7 mouse cellular contexts compared by ENCODE assay signal in the genomic region with DNA sequence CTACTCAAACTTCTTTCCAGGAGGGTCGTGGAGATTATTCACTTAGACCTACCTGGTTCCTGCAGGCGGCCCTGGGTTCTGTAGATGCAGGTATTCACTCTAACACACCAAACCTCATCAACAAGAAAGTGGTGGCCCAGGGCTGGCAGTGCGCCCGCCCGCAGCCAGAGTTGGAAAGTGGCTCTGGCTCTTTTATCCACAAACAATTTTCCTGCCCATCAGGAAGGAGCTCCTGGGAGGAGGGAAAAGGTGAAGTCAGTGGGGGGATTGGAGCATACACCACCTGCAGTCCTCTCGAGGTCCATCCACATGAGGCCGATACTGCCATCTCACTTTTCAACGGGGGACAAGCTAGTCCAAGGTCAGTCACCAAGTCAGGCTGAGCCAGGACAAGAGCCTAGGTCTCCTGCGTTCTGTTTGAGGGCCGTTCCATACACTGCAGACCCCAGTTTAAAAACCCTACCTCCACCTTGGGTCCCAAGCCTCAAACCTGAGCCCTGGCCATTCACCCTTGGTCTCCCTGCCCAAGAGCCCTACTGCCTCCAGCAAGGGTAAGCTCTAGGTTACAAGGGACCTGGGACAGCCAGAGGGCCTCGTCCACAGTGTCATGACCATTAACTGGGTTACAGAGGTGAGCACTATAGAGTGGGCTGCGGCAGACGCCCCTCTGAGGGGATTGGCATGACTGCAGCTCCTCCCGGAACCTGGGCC. TPM values are rescaled to one million over a fixed set of nuclear protein-coding genes. Genes with fewer than 3 reads are reported as not detected.
DNase-seq lines count a peak whose midpoint lies in the region; ATAC-seq and TF ChIP-seq lines count a peak whose summit lies in the region.

No protein-coding gene starts in this region.

- TF ChIP-seq RAD21 in CH12.LX (IDR thresholded peaks at IDR 0.05; ENCODE audit: low read depth, low read length): no peak

- in situ Hi-C loops in CH12.LX (cut with MboI; ENCODE audit: low pct_ligation_motif_present, low pct_unique_long_range_greater_than_20kb, low sequenced_read_pairs): no loop called here

- peak overlapping the region; percentile 64 for H3K4me2 ChIP-seq in CH12.LX (ENCODE audit: insufficient read depth, low read depth, poor library complexity, severe bottlenecking)
- peak overlapping the region; percentile 92 for H3K4me2 ChIP-seq in embryonic facial prominence, embryonic 15.5 days (replicated peaks)
- peak overlapping the region; percentile 95 for H3K4me2 ChIP-seq in limb, embryonic 11.5 days (ENCODE audit: low read depth, severe bottlenecking)

- peak; percentile 31 for DNase-seq in 416B (ENCODE audit: low read depth)
- no peak for DNase-seq in CH12.LX (ENCODE audit: extremely low read depth)
- peak; percentile 47 for DNase-seq in limb, embryonic 11.5 days (ENCODE audit: low spot score)
- peak; percentile 69 for DNase-seq in skeletal muscle tissue, adult 2 months (ENCODE audit: low read depth, low spot score)
- DNase-seq in adrenal gland, postnatal 25 days: no peak

- TF ChIP-seq POLR2A in CH12.LX (IDR thresholded peaks at IDR 0.05; ENCODE audit: low read depth, low read length): no peak

- H3K9ac ChIP-seq in CH12.LX (ENCODE audit: insufficient read depth, low read depth): peak overlapping the region; percentile 61; the same call in 1 of the 2 replicates
- H3K9ac ChIP-seq in embryonic facial prominence, embryonic 15.5 days: peak overlapping the region; percentile 57
- peak overlapping the region; percentile 79 for H3K9ac ChIP-seq in limb, embryonic 11.5 days (ENCODE audit: low read length)

- H3K27me3 ChIP-seq in CH12.LX (replicated peaks): peaks cover 18% of the 10 kb centered on the region
- no peaks in the 10 kb centered on the region for H3K27me3 ChIP-seq in embryonic facial prominence, embryonic 15.5 days
- H3K27me3 ChIP-seq in limb, embryonic 11.5 days (ENCODE audit: control insufficient read depth, insufficient read depth, low read length): no peaks in the 10 kb centered on the region

- peaks cover 15 to 35% of the 10 kb centered on the region in 2 experiments for H3K4me1 ChIP-seq in CH12.LX (ENCODE audit: control insufficient read depth in 1 of 2, insufficient read depth in 2 of 2)
- peaks cover 7% of the 10 kb centered on the region for H3K4me1 ChIP-seq in embryonic facial prominence, embryonic 15.5 days
- 0 out of 2 replicates have a peak, but pooled peaks cover 2% of the 10 kb centered on the region for H3K4me1 ChIP-seq in limb, embryonic 11.5 days (ENCODE audit: control insufficient read depth, insufficient read depth, low read length)

- peaks cover 14 to 37% of the 10 kb centered on the region in 2 experiments for H3K36me3 ChIP-seq in CH12.LX (replicated peaks in 1 of 2; ENCODE audit: control insufficient read depth in 1 of 2, insufficient read depth in 1 of 2, low read length in 1 of 2)
- peaks cover 27% of the 10 kb centered on the region for H3K36me3 ChIP-seq in embryonic facial prominence, embryonic 15.5 days
- peaks cover 17% of the 10 kb centered on the region for H3K36me3 ChIP-seq in limb, embryonic 11.5 days (ENCODE audit: control insufficient read depth, insufficient read depth, low read length)

- no peak; the same call in 1 of the 2 replicates for ATAC-seq in embryonic facial prominence, embryonic 15.5 days (ENCODE audit: insufficient number of reproducible peaks, low FRiP score, low TSS enrichment, low read depth)
- no peak for ATAC-seq in limb, embryonic 11.5 days (ENCODE audit: insufficient number of reproducible peaks, low FRiP score, low TSS enrichment, low read depth)
- no peak for ATAC-seq in megakaryocyte progenitor cell, adult 5-6 weeks (replicated peaks; ENCODE audit: poor library complexity)

- dilution Hi-C loops in CH12.LX (cut with MboI; ENCODE audit: extremely low pct_ligation_motif_present, extremely low pct_unique_long_range_greater_than_20kb, low sequenced_read_pairs): no loop called here

- TF ChIP-seq EP300 in CH12.LX (IDR thresholded peaks at IDR 0.05; ENCODE audit: low read length): no peak

- no peaks in the 10 kb centered on the region for H3K79me2 ChIP-seq in CH12.LX (replicated peaks; ENCODE audit: control insufficient read depth, extremely low read depth, insufficient read depth, poor library complexity, severe bottlenecking)

- WGBS in embryonic facial prominence, embryonic 15.5 days: 41% methylated on average over 14 of the region's 14 CpGs
- WGBS in limb, embryonic 11.5 days: 43% methylated on average over 14 of the region's 14 CpGs

- peak overlapping the region; percentile 40 to 95 (median 63) for H3K4me3 ChIP-seq in CH12.LX (replicated peaks in 1 of 3; ENCODE audit: low read depth in 2 of 3, low read length in 2 of 3, poor library complexity in 1 of 3)
- peak overlapping the region; percentile 72 for H3K4me3 ChIP-seq in embryonic facial prominence, embryonic 15.5 days (replicated peaks)
- H3K4me3 ChIP-seq in limb, embryonic 11.5 days (ENCODE audit: low read depth, low read length): peak overlapping the region; percentile 89

- H3K9me3 ChIP-seq in CH12.LX (replicated peaks; ENCODE audit: low read length): peaks cover 8% of the 10 kb centered on the region
- no peaks in the 10 kb centered on the region for H3K9me3 ChIP-seq in embryonic facial prominence, embryonic 15.5 days (replicated peaks)
- no peaks in the 10 kb centered on the region for H3K9me3 ChIP-seq in limb, embryonic 11.5 days (ENCODE audit: control insufficient read depth, low read length)

- no peak overlapping the region for H3K27ac ChIP-seq in CH12.LX (ENCODE audit: insufficient read depth, low read depth)
- H3K27ac ChIP-seq in embryonic facial prominence, embryonic 15.5 days (replicated peaks): peak overlapping the region; percentile 73; the same call in 1 of the 2 replicates
- H3K27ac ChIP-seq in limb, embryonic 11.5 days (replicated peaks; ENCODE audit: low read depth, low read length): no peak overlapping the region

- TF ChIP-seq CTCF in CH12.LX (conservative IDR thresholded peaks at IDR 0.05 in 1 of 2, IDR thresholded peaks at IDR 0.05 in 1 of 2; ENCODE audit: low read depth in 2 of 2, low read length in 2 of 2): no peak

TF ChIP-seq in CH12.LX, 34 proteins besides CTCF, POLR2A, EP300 and RAD21:
- TF ChIP-seq E2F4 (IDR thresholded peaks at IDR 0.05; ENCODE audit: insufficient replicate concordance, low read depth, low read length) (no peak), MXI1 (IDR thresholded peaks at IDR 0.05; ENCODE audit: low read depth, low read length) (no peak), RCOR1 (conservative IDR thresholded peaks at IDR 0.05; ENCODE audit: low read depth, low read length) (no peak), IRF4 (IDR thresholded peaks at IDR 0.05; ENCODE audit: low read depth, low read length) (no peak), USF1 (IDR thresholded peaks at IDR 0.05; ENCODE audit: low read depth, low read length) (no peak), NELFE (IDR thresholded peaks at IDR 0.05; ENCODE audit: low read depth, low read length) (no peak), ZC3H11A (IDR thresholded peaks at IDR 0.05; ENCODE audit: low read depth, low read length) (no peak), ETS1 (conservative IDR thresholded peaks at IDR 0.05; ENCODE audit: low read depth, low read length) (no peak), SIN3A (IDR thresholded peaks at IDR 0.05; ENCODE audit: low read length) (no peak), MYC (IDR thresholded peaks at IDR 0.05; ENCODE audit: low read depth, low read length) (no peak), MAX (IDR thresholded peaks at IDR 0.05; ENCODE audit: low read length) (no peak), ZMIZ1 (IDR thresholded peaks at IDR 0.05; ENCODE audit: low read depth, low read length) (no peak), GABPA (IDR thresholded peaks at IDR 0.05; ENCODE audit: insufficient replicate concordance, low read depth, low read length) (no peak), TCF12 (IDR thresholded peaks at IDR 0.05; ENCODE audit: low read depth, low read length) (no peak), BHLHE40 (IDR thresholded peaks at IDR 0.05; ENCODE audit: low read depth, low read length) (no peak), MAZ (IDR thresholded peaks at IDR 0.05; ENCODE audit: low read depth, low read length) (no peak), POLR2AphosphoS2 (IDR thresholded peaks at IDR 0.05; ENCODE audit: low read depth, low read length) (no peak), MAFK (IDR thresholded peaks at IDR 0.05; ENCODE audit: insufficient replicate concordance, low read length) (no peak)

RNA-seq across cellular contexts. Expression of gene Ankrd9, which starts 0.8 kb away (rescaled TPM):
- total RNA-seq in CH12.LX (2012; rRNA removed): 4.7 and 5.2 TPM in 2 replicates
- total RNA-seq in CH12.LX (2014; rRNA removed): 2.1 and 2.5 TPM in 2 replicates
- polyA plus RNA-seq in CH12.LX (2012; ENCODE audit: insufficient read length, low read depth): 1.5 and 2.4 TPM in 2 replicates
- polyA plus RNA-seq in embryonic facial prominence, embryonic 15.5 days (2015; fragmentation: Nextera tagmentation; extraction: Ambion mirVana): 16.6 and 17.6 TPM in 2 replicates
- polyA plus RNA-seq in limb, embryonic 11.5 days (2014; fragmentation: Nextera tagmentation; extraction: Ambion mirVana): 12.5 and 14.5 TPM in 2 replicates
- total RNA-seq in adrenal gland, postnatal 25 days (2021): 22.3 and 36.5 TPM in 2 replicates
- 1.1 and 1.4 TPM in 2 replicates for total RNA-seq in megakaryocyte progenitor cell, adult 5-6 weeks (2015)
- 1.8 and 4.6 TPM in 2 replicates for total RNA-seq in megakaryocyte progenitor cell, adult 5-6 weeks (2017)

Comparison
In these comparisons a context has a peak if more than half of its experiments do, and no peak if none do; other contexts are left out.
1. DNase-seq: peak in 416B (single experiment), limb, embryonic 11.5 days (single experiment) and skeletal muscle tissue, adult 2 months (single experiment); none in CH12.LX (single experiment) and adrenal gland, postnatal 25 days (single experiment).
2. Peak in every context shown above with its lines, with median percentiles within 50 percentile points of each other: H3K4me2 ChIP-seq, H3K4me3 ChIP-seq and H3K9ac ChIP-seq.